Mouse (Mus musculus) heart, adult 2 months (tissue): ENCODE data around the gene Chit1.

ENCODE experiments used
- CTCF ChIP-seq: fragments of 200-600 bp; IDR thresholded peaks from 2 replicates; pipeline ENCODE4 v1.8.1; 2022; ENCODE audit warnings: antibody characterized with exemption, mild to moderate bottlenecking, moderate library complexity
- POLR2A ChIP-seq: fragments of 200-500 bp; IDR thresholded peaks from 2 replicates; pipeline ENCODE4 v1.6.1; 2011; ENCODE audit warnings: mild to moderate bottlenecking, low read depth, low read length, control low read depth; ENCODE audit not compliant: insufficient read depth

- TF ChIP-seq CTCF (no peak), POLR2A (no peak)
Observed at GRCm38 (mm10) chr1:134067143-134067619, 43.9 kb upstream of the Chit1 start.
